Mouse (Mus musculus) MEL (cell line): Measurements from ENCODE around the gene Shprh. TPM values are rescaled to one million over a fixed set of nuclear protein-coding genes. Genes with fewer than 3 reads are reported as not detected.
A peak's percentile ranks its signal among the peaks of the same experiment; 100 is the strongest.

Source experiments
- DNase-seq: peaks from one replicate; pipeline ENCODE4 v3.0.0; 2011; ENCODE audit warnings: low read depth, low spot score
- H3K27ac ChIP-seq: 2 replicates; pipeline ENCODE4 v1.5.1; 2012; ENCODE audit warnings: low read depth, mild to moderate bottlenecking, control low read depth, low read length, moderate library complexity; ENCODE audit not compliant: control insufficient read depth
- H3K27me3 ChIP-seq, 2 experiments: fragments of 150-350 bp in 1 of 2; sonication (generic) in 1 of 2; 2 replicates each; pipeline ENCODE4 v1.6.1; 2012; ENCODE audit warnings: low read length in 2 of 2, mild to moderate bottlenecking in 2 of 2, improper control_type of control experiment in 1 of 2, moderate library complexity in 1 of 2; ENCODE audit not compliant: insufficient read depth in 2 of 2, control insufficient read depth in 1 of 2
- H3K36me3 ChIP-seq, 2 experiments: 2 replicates each; pipeline ENCODE4 v1.6.1; 2012 to 2014; ENCODE audit warnings: low read length in 2 of 2, improper control_type of control experiment in 1 of 2, inconsistent platforms in 1 of 2, mild to moderate bottlenecking in 1 of 2; ENCODE audit not compliant: insufficient read depth in 2 of 2, control insufficient read depth in 1 of 2
- H3K4me1 ChIP-seq, 2 experiments: fragments of 150-350 bp in 1 of 2; sonication (generic) in 1 of 2; 2 replicates each; pipeline ENCODE4 v1.6.1; 2012; ENCODE audit warnings: low read length in 2 of 2, improper control_type of control experiment in 1 of 2, mild to moderate bottlenecking in 1 of 2; ENCODE audit not compliant: insufficient read depth in 2 of 2, control insufficient read depth in 1 of 2
- H3K4me3 ChIP-seq, 2 experiments: fragments of 150-350 bp in 1 of 2; sonication (generic) in 1 of 2; 2 replicates each; pipeline ENCODE4 v1.5.1; 2012; ENCODE audit warnings: low read depth in 2 of 2, low read length in 2 of 2, mild to moderate bottlenecking in 2 of 2, moderate library complexity in 2 of 2, control low read depth in 1 of 2, improper control_type of control experiment in 1 of 2; ENCODE audit not compliant: control insufficient read depth in 1 of 2, insufficient read depth in 1 of 2
- H3K79me2 ChIP-seq: 2 replicates; pipeline ENCODE4 v1.6.1; 2012; ENCODE audit warnings: mild to moderate bottlenecking, low read length, moderate library complexity; ENCODE audit not compliant: control insufficient read depth, poor library complexity, insufficient read depth
- H3K9ac ChIP-seq: 2 replicates; pipeline ENCODE4 v1.6.1; 2012; ENCODE audit warnings: low read depth, mild to moderate bottlenecking, control low read depth, low read length, moderate library complexity; ENCODE audit not compliant: control insufficient read depth, poor library complexity, severe bottlenecking
- H3K9me3 ChIP-seq: fragments of 150-350 bp; sonication (generic); replicated peaks from 2 replicates; pipeline ENCODE4 v1.6.1; 2012; ENCODE audit warnings: mild to moderate bottlenecking, low read length, improper control_type of control experiment, moderate library complexity; ENCODE audit not compliant: insufficient read depth
- BHLHE40 ChIP-seq: IDR thresholded peaks from 2 replicates; pipeline ENCODE4 v1.6.1; 2012; ENCODE audit warnings: low read depth, mild to moderate bottlenecking, inconsistent platforms, low read length, improper control_type of control experiment, borderline replicate concordance
- CHD1 ChIP-seq: IDR thresholded peaks from 2 replicates; pipeline ENCODE4 v1.6.1; 2012; ENCODE audit warnings: low read depth, mild to moderate bottlenecking, inconsistent platforms, low read length, improper control_type of control experiment
- CTCF ChIP-seq, 3 experiments: IDR thresholded peaks in 2 of 3; conservative IDR thresholded peaks in 1 of 3; 2 replicates each; pipeline ENCODE4 v1.5.1; 2011 to 2012; ENCODE audit warnings: low read length in 3 of 3, low read depth in 2 of 3, mild to moderate bottlenecking in 2 of 3, improper control_type of control experiment in 1 of 3, inconsistent platforms in 1 of 3, mixed read lengths in 1 of 3, moderate library complexity in 1 of 3; ENCODE audit not compliant: control insufficient read depth in 1 of 3, insufficient read depth in 1 of 3, poor library complexity in 1 of 3, severe bottlenecking in 1 of 3
- E2F4 ChIP-seq: IDR thresholded peaks from 2 replicates; pipeline ENCODE4 v1.6.1; 2011; ENCODE audit warnings: low read depth, low read length, improper control_type of control experiment, borderline replicate concordance
- ELF1 ChIP-seq: IDR thresholded peaks from 2 replicates; pipeline ENCODE4 v1.6.1; 2014; ENCODE audit warnings: low read depth, mild to moderate bottlenecking, inconsistent platforms, low read length, improper control_type of control experiment, moderate library complexity
- EP300 ChIP-seq, 2 experiments: IDR thresholded peaks; 2 replicates each; pipeline ENCODE4 v1.6.1; 2011; ENCODE audit warnings: improper control_type of control experiment in 2 of 2, low read length in 2 of 2, low read depth in 1 of 2, mild to moderate bottlenecking in 1 of 2
- ETS1 ChIP-seq: IDR thresholded peaks from 2 replicates; pipeline ENCODE4 v1.6.1; 2012; ENCODE audit warnings: low read depth, mild to moderate bottlenecking, inconsistent platforms, low read length, improper control_type of control experiment, moderate library complexity
- GABPA ChIP-seq: IDR thresholded peaks from 2 replicates; pipeline ENCODE4 v1.6.1; 2012; ENCODE audit warnings: low read depth, mild to moderate bottlenecking, inconsistent platforms, low read length, improper control_type of control experiment, moderate library complexity
- GATA1 ChIP-seq: IDR thresholded peaks from 2 replicates; pipeline ENCODE4 v1.6.1; 2011; ENCODE audit warnings: low read depth, low read length, improper control_type of control experiment
- HCFC1 ChIP-seq: IDR thresholded peaks from 2 replicates; pipeline ENCODE4 v1.6.1; 2012; ENCODE audit warnings: low read depth, mild to moderate bottlenecking, inconsistent platforms, low read length, improper control_type of control experiment, moderate library complexity
- JUND ChIP-seq: IDR thresholded peaks from 2 replicates; pipeline ENCODE4 v1.6.1; 2011; ENCODE audit warnings: low read depth, mild to moderate bottlenecking, improper control_type of control experiment, low read length
- KAT2A ChIP-seq: conservative IDR thresholded peaks from 2 replicates; pipeline ENCODE4 v1.6.1; 2012; ENCODE audit warnings: low read depth, low read length, improper control_type of control experiment, inconsistent platforms
- MAFK ChIP-seq: IDR thresholded peaks from 2 replicates; pipeline ENCODE4 v1.6.1; 2011; ENCODE audit warnings: low read depth, mild to moderate bottlenecking, low read length, improper control_type of control experiment, borderline replicate concordance
- MEF2A ChIP-seq: IDR thresholded peaks from 2 replicates; pipeline ENCODE4 v1.6.1; 2014; ENCODE audit warnings: low read depth, mild to moderate bottlenecking, inconsistent platforms, low read length, improper control_type of control experiment; ENCODE audit not compliant: poor library complexity, insufficient replicate concordance, severe bottlenecking; ENCODE audit errors: extremely low read depth
- MXI1 ChIP-seq: IDR thresholded peaks from 2 replicates; pipeline ENCODE4 v1.6.1; 2011; ENCODE audit warnings: mild to moderate bottlenecking, low read depth, low read length, improper control_type of control experiment
- MYB ChIP-seq: IDR thresholded peaks from 2 replicates; pipeline ENCODE4 v1.6.1; 2011; ENCODE audit warnings: mild to moderate bottlenecking, low read depth, low read length, improper control_type of control experiment
- MYC ChIP-seq: IDR thresholded peaks from 2 replicates; pipeline ENCODE4 v1.6.1; 2011; ENCODE audit warnings: low read depth, mild to moderate bottlenecking, low read length, improper control_type of control experiment, moderate library complexity
- NELFE ChIP-seq: IDR thresholded peaks from 2 replicates; pipeline ENCODE4 v1.6.1; 2011; ENCODE audit warnings: low read depth, low read length, improper control_type of control experiment
- NRF1 ChIP-seq: IDR thresholded peaks from 2 replicates; pipeline ENCODE4 v1.6.1; 2014; ENCODE audit warnings: low read depth, mild to moderate bottlenecking, inconsistent platforms, low read length, improper control_type of control experiment, moderate library complexity; ENCODE audit not compliant: poor library complexity, insufficient read depth, severe bottlenecking
- POLR2A ChIP-seq, 2 experiments: IDR thresholded peaks; 2 replicates each; pipeline ENCODE4 v1.6.1; 2011 to 2012; ENCODE audit warnings: low read length in 2 of 2, mild to moderate bottlenecking in 2 of 2, control low read depth in 1 of 2, improper control_type of control experiment in 1 of 2, low read depth in 1 of 2, moderate library complexity in 1 of 2; ENCODE audit not compliant: control insufficient read depth in 1 of 2, insufficient read depth in 1 of 2, poor library complexity in 1 of 2
- POLR2AphosphoS2 ChIP-seq: IDR thresholded peaks from 2 replicates; pipeline ENCODE4 v1.6.1; 2011; ENCODE audit warnings: low read length, improper control_type of control experiment
- POLR2AphosphoS5 ChIP-seq: IDR thresholded peaks from 2 replicates; pipeline ENCODE4 v1.6.1; 2012; ENCODE audit warnings: low read depth, borderline replicate concordance, mild to moderate bottlenecking, inconsistent platforms, low read length, moderate library complexity, mixed read lengths
- RAD21 ChIP-seq: IDR thresholded peaks from 2 replicates; pipeline ENCODE4 v1.6.1; 2011; ENCODE audit warnings: mild to moderate bottlenecking, low read depth, low read length, improper control_type of control experiment
- RCOR1 ChIP-seq: IDR thresholded peaks from 2 replicates; pipeline ENCODE4 v1.6.1; 2012; ENCODE audit warnings: low read depth, mild to moderate bottlenecking, inconsistent platforms, low read length, improper control_type of control experiment
- SIN3A ChIP-seq: IDR thresholded peaks from 2 replicates; pipeline ENCODE4 v1.6.1; 2012; ENCODE audit warnings: low read length, improper control_type of control experiment, inconsistent platforms
- SMC3 ChIP-seq: IDR thresholded peaks from 2 replicates; pipeline ENCODE4 v1.6.1; 2011; ENCODE audit warnings: low read depth, low read length, improper control_type of control experiment
- TAL1 ChIP-seq: IDR thresholded peaks from 2 replicates; pipeline ENCODE4 v1.6.1; 2012; ENCODE audit warnings: mild to moderate bottlenecking, inconsistent platforms, low read length, moderate library complexity, mixed read lengths
- TBP ChIP-seq: IDR thresholded peaks from 2 replicates; pipeline ENCODE4 v1.8.0; 2011; ENCODE audit warnings: low read depth, low read length, improper control_type of control experiment
- TCF12 ChIP-seq: IDR thresholded peaks from 2 replicates; pipeline ENCODE4 v1.6.1; 2014; ENCODE audit warnings: low read depth, mild to moderate bottlenecking, inconsistent platforms, low read length, improper control_type of control experiment, moderate library complexity
- UBTF ChIP-seq: IDR thresholded peaks from 2 replicates; pipeline ENCODE4 v1.6.1; 2012; ENCODE audit warnings: low read depth, mild to moderate bottlenecking, inconsistent platforms, low read length, improper control_type of control experiment, moderate library complexity, borderline replicate concordance; ENCODE audit not compliant: insufficient read depth
- USF1 ChIP-seq: IDR thresholded peaks from 2 replicates; pipeline ENCODE4 v1.6.1; 2014; ENCODE audit warnings: low read depth, mild to moderate bottlenecking, inconsistent platforms, low read length, improper control_type of control experiment, moderate library complexity
- USF2 ChIP-seq, 2 experiments: IDR thresholded peaks; 2 replicates each; pipeline ENCODE4 v1.6.1; 2011 to 2012; ENCODE audit warnings: improper control_type of control experiment in 2 of 2, low read length in 2 of 2, borderline replicate concordance in 1 of 2, inconsistent platforms in 1 of 2, low read depth in 1 of 2, mild to moderate bottlenecking in 1 of 2; ENCODE audit not compliant: insufficient read depth in 1 of 2
- ZC3H11A ChIP-seq: IDR thresholded peaks from 2 replicates; pipeline ENCODE4 v1.6.1; 2012; ENCODE audit warnings: low read depth, mild to moderate bottlenecking, inconsistent platforms, low read length, improper control_type of control experiment
- ZKSCAN1 ChIP-seq: IDR thresholded peaks from 2 replicates; pipeline ENCODE4 v1.6.1; 2012; ENCODE audit warnings: low read depth, mild to moderate bottlenecking, inconsistent platforms, low read length, improper control_type of control experiment, moderate library complexity
- ZMIZ1 ChIP-seq: IDR thresholded peaks from 2 replicates; pipeline ENCODE4 v1.6.1; 2012; ENCODE audit warnings: low read depth, mild to moderate bottlenecking, inconsistent platforms, low read length, improper control_type of control experiment, moderate library complexity
- ZNF384 ChIP-seq: IDR thresholded peaks from 2 replicates; pipeline ENCODE4 v1.6.1; 2012; ENCODE audit warnings: low read depth, mild to moderate bottlenecking, inconsistent platforms, low read length, improper control_type of control experiment
- polyA plus RNA-seq, 2 experiments: library from polyadenylated mRNA; stranded (reverse) in 1 of 2; unstranded in 1 of 2; fragments of >175 nt in 1 of 2; fragments of >200 nt in 1 of 2; gene quantifications; 2 replicates each; pipeline versions ENCODE4 v1.2.1 to v1.2.4; 2012; ENCODE audit warnings: low replicate concordance in 2 of 2, low read depth in 1 of 2; ENCODE audit not compliant: insufficient read length in 2 of 2, insufficient read depth in 1 of 2, missing spikeins in 1 of 2
- total RNA-seq: library from RNA; depleted of rRNA; stranded (reverse); fragments of 300-350 nt; gene quantifications from 2 replicates; pipeline ENCODE4 v1.2.3, GENCODE M21; 2012

Shprh gene
- total and polyA plus RNA-seq, 3 experiments: 11.0 to 13.3 TPM; not detected in 1

- peak; percentile 73 for DNase-seq
- H3K4me1 ChIP-seq: peaks cover 15 to 16% of the 10 kb centered on the region in 2 experiments
- H3K4me3 ChIP-seq: peak overlapping the region in 1 of 2 experiments; percentile 22; a peak in 1 of 4 replicates
- H3K79me2 ChIP-seq: no peaks in the 10 kb centered on the region
- no peaks in the 10 kb centered on the region for H3K27me3 ChIP-seq
- peaks cover 0 to 28% of the 10 kb centered on the region in 2 experiments; a peak in 2 of 4 replicates for H3K36me3 ChIP-seq
- peak overlapping the region; percentile 29 for H3K9ac ChIP-seq
- H3K9me3 ChIP-seq: no peaks in the 10 kb centered on the region
- peak overlapping the region; percentile 28; the same call in 1 of the 2 replicates for H3K27ac ChIP-seq
- TF ChIP-seq TCF12: peak; percentile 10; the same call in 1 of the 2 replicates
- peak; percentile 92 for TF ChIP-seq ZNF384
- TF ChIP-seq TBP: no peak
- TF ChIP-seq KAT2A: no peak
- no peak for TF ChIP-seq ETS1
- no peak for TF ChIP-seq MYC
- no peak for TF ChIP-seq ZMIZ1
- TF ChIP-seq MAFK: no peak
- TF ChIP-seq MYB: no peak
- no peak for TF ChIP-seq NELFE
- TF ChIP-seq POLR2A (IDR thresholded peaks at IDR 0.05; ENCODE audit: control insufficient read depth in 1 of 2, insufficient read depth in 1 of 2, low read depth in 1 of 2, low read length in 2 of 2, poor library complexity in 1 of 2): no peak
- no peak for TF ChIP-seq USF2 (IDR thresholded peaks at IDR 0.05; ENCODE audit: borderline replicate concordance in 1 of 2, insufficient read depth in 1 of 2, low read depth in 1 of 2, low read length in 2 of 2)
- no peak for TF ChIP-seq POLR2AphosphoS2
- TF ChIP-seq NRF1: no peak
- TF ChIP-seq USF1: no peak
- TF ChIP-seq TAL1: no peak
- TF ChIP-seq ZC3H11A: no peak
- peak in 1 of 2 experiments; percentile 72; a peak in 1 of 4 replicates for TF ChIP-seq EP300 (IDR thresholded peaks at IDR 0.05; ENCODE audit: low read depth in 1 of 2, low read length in 2 of 2)
- no peak for TF ChIP-seq SMC3
- no peak for TF ChIP-seq HCFC1
- no peak; the same call in 1 of the 2 replicates for TF ChIP-seq ZKSCAN1
- TF ChIP-seq MEF2A: no peak
- no peak for TF ChIP-seq UBTF
- TF ChIP-seq BHLHE40: no peak
- no peak for TF ChIP-seq MXI1
- TF ChIP-seq GATA1: peak; percentile 58
- TF ChIP-seq RAD21: no peak
- TF ChIP-seq ELF1: no peak
- TF ChIP-seq SIN3A: no peak
- TF ChIP-seq CTCF (IDR thresholded peaks at IDR 0.05 in 2 of 3, conservative IDR thresholded peaks at IDR 0.05 in 1 of 3; ENCODE audit: control insufficient read depth in 1 of 3, insufficient read depth in 1 of 3, low read depth in 2 of 3, low read length in 3 of 3, poor library complexity in 1 of 3, severe bottlenecking in 1 of 3): no peak
- no peak for TF ChIP-seq E2F4
- TF ChIP-seq GABPA: no peak
- 0 out of 2 replicates have a peak, but pooled peaks have one; percentile 14 for TF ChIP-seq RCOR1
- no peak for TF ChIP-seq JUND
- no peak for TF ChIP-seq POLR2AphosphoS5
- TF ChIP-seq CHD1: no peak
These were observed 80.4 kb downstream of the Shprh start for GRCm38 (mm10) chr10:11229545-11230178.
